Mouse (Mus musculus): ENCODE data around the gene Lgals1.

The Lgals1 gene

GRCm38 (mm10) chr15:78937963-78938362, 11.4 kb downstream of the Lgals1 start:
- no peak for DNase-seq (ENCODE audit: low read depth)

GRCm38 (mm10) chr15:78940325-78940724, 13.8 kb downstream of the Lgals1 start:
- no peak for DNase-seq (ENCODE audit: low read depth)

GRCm38 (mm10) chr15:78942663-78943062, 16.1 kb downstream of the Lgals1 start:
- no peak for DNase-seq (ENCODE audit: low read depth)

GRCm38 (mm10) chr15:78946232-78946631, 19.7 kb downstream of the Lgals1 start:
- DNase-seq (ENCODE audit: low read depth): no peak

- no peak for DNase-seq (ENCODE audit: low read depth)
Measured at GRCm38 (mm10) chr15:78947657-78948056, 21.1 kb downstream of the Lgals1 start, which contains the start of gene Triobp. Triobp (plus strand) TSS chr15:78947724.

GRCm38 (mm10) chr15:78948152-78948725, 21.7 kb downstream of the Lgals1 start:
- no peak for DNase-seq (ENCODE audit: low read depth)

GRCm38 (mm10) chr15:78948883-78949282, 22.4 kb downstream of the Lgals1 start:
- no peak for DNase-seq (ENCODE audit: low read depth)

- DNase-seq (ENCODE audit: low read depth): no peak
Measured at GRCm38 (mm10) chr15:78955663-78956062, 29.1 kb downstream of the Lgals1 start.

GRCm38 (mm10) chr15:78956351-78956750, 29.8 kb downstream of the Lgals1 start:
- no peak for DNase-seq (ENCODE audit: low read depth)

- no peak for DNase-seq (ENCODE audit: low read depth)
Measured at GRCm38 (mm10) chr15:78957021-78957420, 30.5 kb downstream of the Lgals1 start.

GRCm38 (mm10) chr15:78959537-78959936, 33.0 kb downstream of the Lgals1 start:
- DNase-seq (ENCODE audit: low read depth): no peak

GRCm38 (mm10) chr15:78960088-78960487, 33.6 kb downstream of the Lgals1 start:
- no peak for DNase-seq (ENCODE audit: low read depth)

GRCm38 (mm10) chr15:78962885-78963284, 36.4 kb downstream of the Lgals1 start:
- no peak for DNase-seq (ENCODE audit: low read depth)

GRCm38 (mm10) chr15:78971626-78972025, 45.1 kb downstream of the Lgals1 start:
- DNase-seq (ENCODE audit: low read depth): no peak

- no peak for DNase-seq (ENCODE audit: low read depth)
Measured at GRCm38 (mm10) chr15:78973950-78974349, 47.4 kb downstream of the Lgals1 start.

GRCm38 (mm10) chr15:78977676-78978159, 51.2 kb downstream of the Lgals1 start:
- no peak for DNase-seq (ENCODE audit: low read depth)

GRCm38 (mm10) chr15:78978875-78979274, 52.4 kb downstream of the Lgals1 start:
- DNase-seq (ENCODE audit: low read depth): no peak
